In genomic region chr14:87417691-87418070, GRCm38 (mm10) we compare ENCODE assay signal across 8 mouse cellular contexts. TPM values are rescaled to one million over a fixed set of nuclear protein-coding genes. Genes with fewer than 3 reads are reported as not detected.
A peak's percentile ranks its signal among the peaks of the same experiment; 100 is the strongest.
DNase-seq lines count a peak whose midpoint lies in the region; ATAC-seq and TF ChIP-seq lines count a peak whose summit lies in the region.

No protein-coding gene starts in this region.

- no peaks in the 10 kb centered on the region for H3K27me3 ChIP-seq in cerebellum, adult 2 months (ENCODE audit: control insufficient read depth, insufficient read depth, low read length)
- H3K27me3 ChIP-seq in spleen, adult 2 months (ENCODE audit: control insufficient read depth, insufficient read depth, low read length) = no peaks in the 10 kb centered on the region
- H3K27me3 ChIP-seq in limb, embryonic 13.5 days = no peaks in the 10 kb centered on the region
- no peaks in the 10 kb centered on the region for H3K27me3 ChIP-seq in stomach, embryonic 16.5 days (ENCODE audit: control insufficient read depth, insufficient read depth, low read length)

- H3K9ac ChIP-seq in limb, embryonic 13.5 days = peak overlapping the region; percentile 97
- peak overlapping the region; percentile 98 for H3K9ac ChIP-seq in stomach, embryonic 16.5 days (ENCODE audit: low read length)

- no peak for ATAC-seq in limb, embryonic 13.5 days (ENCODE audit: low FRiP score, low read depth)
- no peak for ATAC-seq in stomach, embryonic 16.5 days (ENCODE audit: insufficient read depth, low FRiP score)

- H3K4me1 ChIP-seq in cerebellum, adult 2 months (ENCODE audit: control insufficient read depth, insufficient read depth, low read length) = peaks cover 4% of the 10 kb centered on the region
- peaks cover 4% of the 10 kb centered on the region; the same call in 1 of the 2 replicates for H3K4me1 ChIP-seq in spleen, adult 2 months (ENCODE audit: control insufficient read depth, insufficient read depth, insufficient read length)
- H3K4me1 ChIP-seq in limb, embryonic 13.5 days = peaks cover 31% of the 10 kb centered on the region
- peaks cover 19% of the 10 kb centered on the region for H3K4me1 ChIP-seq in stomach, embryonic 16.5 days (ENCODE audit: control insufficient read depth, insufficient read depth, low read length)

- H3K36me3 ChIP-seq in spleen, adult 2 months (ENCODE audit: control insufficient read depth, insufficient read depth, low read length) = no peaks in the 10 kb centered on the region
- no peaks in the 10 kb centered on the region for H3K36me3 ChIP-seq in limb, embryonic 13.5 days
- H3K36me3 ChIP-seq in stomach, embryonic 16.5 days (ENCODE audit: control insufficient read depth, insufficient read depth, low read length) = no peaks in the 10 kb centered on the region

- under 1% methylated on average over 3 of the region's 3 CpGs for WGBS in cerebellum, adult 2 months
- WGBS in spleen, adult 2 months = 0% methylated on average over 3 of the region's 3 CpGs
- WGBS in limb, embryonic 13.5 days = under 1% methylated on average over 3 of the region's 3 CpGs
- WGBS in stomach, embryonic 16.5 days = 0% methylated on average over 3 of the region's 3 CpGs

- TF ChIP-seq POLR2A in cerebellum, adult 2 months (IDR thresholded peaks at IDR 0.05; ENCODE audit: borderline replicate concordance, insufficient read depth, low read length) = no peak
- TF ChIP-seq POLR2A in spleen, adult 2 months (IDR thresholded peaks at IDR 0.05; ENCODE audit: low read depth, low read length) = no peak

- peak in 1 of 2 experiments; percentile 16 for DNase-seq in cerebellum, adult 2 months
- DNase-seq in cerebellum, adult 11 months = no peak
- DNase-seq in spleen, adult 2 months (ENCODE audit: low read depth in 1 of 2, low spot score in 2 of 2) = no peak
- DNase-seq in spleen, postnatal 14 days (ENCODE audit: low spot score in 2 of 2) = no peak
- DNase-seq in thymus, adult 18-20 months = no peak
- DNase-seq in thymus, postnatal 14 days = no peak

- peak overlapping the region; percentile 79 for H3K4me2 ChIP-seq in limb, embryonic 13.5 days (replicated peaks)
- H3K4me2 ChIP-seq in stomach, embryonic 16.5 days (ENCODE audit: low read depth, low read length) = peak overlapping the region; percentile 86

- H3K4me3 ChIP-seq in cerebellum, adult 2 months (replicated peaks; ENCODE audit: insufficient read depth, low read depth, low read length) = peak overlapping the region; percentile 84
- H3K4me3 ChIP-seq in spleen, adult 2 months (ENCODE audit: extremely low read depth, insufficient read depth, insufficient read length) = peak overlapping the region; percentile 92
- peak overlapping the region; percentile 72 for H3K4me3 ChIP-seq in limb, embryonic 13.5 days
- H3K4me3 ChIP-seq in stomach, embryonic 16.5 days (replicated peaks; ENCODE audit: low read length) = peak overlapping the region; percentile 84

- no peaks in the 10 kb centered on the region for H3K9me3 ChIP-seq in limb, embryonic 13.5 days
- H3K9me3 ChIP-seq in stomach, embryonic 16.5 days (replicated peaks; ENCODE audit: control insufficient read depth, low read length) = no peaks in the 10 kb centered on the region

- no peak overlapping the region for H3K27ac ChIP-seq in cerebellum, adult 2 months (ENCODE audit: insufficient read depth, low read length)
- H3K27ac ChIP-seq in spleen, adult 2 months (ENCODE audit: insufficient read depth, low read length) = peak overlapping the region; percentile 25; the same call in 1 of the 2 replicates
- H3K27ac ChIP-seq in limb, embryonic 13.5 days = peak overlapping the region; percentile 99
- peak overlapping the region; percentile 100 for H3K27ac ChIP-seq in stomach, embryonic 16.5 days (ENCODE audit: low read length)

- no peak for TF ChIP-seq CTCF in cerebellum, adult 2 months (IDR thresholded peaks at IDR 0.05; ENCODE audit: borderline replicate concordance, insufficient read depth, low read depth, low read length)
- TF ChIP-seq CTCF in spleen, adult 2 months (IDR thresholded peaks at IDR 0.05; ENCODE audit: extremely low read depth, insufficient read depth, insufficient read length, insufficient replicate concordance) = no peak

RNA-seq across cellular contexts. Expression of gene Tdrd3, which starts 1.2 kb away (rescaled TPM):
- 19.8 and 21.9 TPM in 2 replicates for polyA plus RNA-seq in cerebellum, adult 2 months (2012; rRNA removed)
- 0.73 and 1.2 TPM in 2 replicates for polyA plus RNA-seq in spleen, adult 2 months (2012; rRNA removed)
- 39.4 and 39.7 TPM in 2 replicates for polyA plus RNA-seq in limb, embryonic 13.5 days (2015; fragmentation: Nextera tagmentation; extraction: Ambion mirVana)
- 23.9 and 24.6 TPM in 2 replicates for polyA plus RNA-seq in stomach, embryonic 16.5 days (2015; fragmentation: Nextera tagmentation; extraction: Ambion mirVana)
